Mouse (Mus musculus) adrenal gland, postnatal 10 days (tissue): ENCODE measurements at regions not wholly inside any gene's neighbourhood (a gene's known extent, or its start where the extent isn't known, plus 50 kb on each side); places are given as distances from the start of the nearest gene placed in this dataset.
A peak's percentile ranks its signal among the peaks of the same experiment; 100 is the strongest.

Source experiments
- DNase-seq: peaks from one replicate; pipeline ENCODE4 v3.0.0; 2021; ENCODE audit warnings: mixed read lengths

GRCm38 (mm10) chr4:124241600-124241999, 323.8 kb upstream of the 4930535I16Rik start:
- no peak for DNase-seq

DNA sequence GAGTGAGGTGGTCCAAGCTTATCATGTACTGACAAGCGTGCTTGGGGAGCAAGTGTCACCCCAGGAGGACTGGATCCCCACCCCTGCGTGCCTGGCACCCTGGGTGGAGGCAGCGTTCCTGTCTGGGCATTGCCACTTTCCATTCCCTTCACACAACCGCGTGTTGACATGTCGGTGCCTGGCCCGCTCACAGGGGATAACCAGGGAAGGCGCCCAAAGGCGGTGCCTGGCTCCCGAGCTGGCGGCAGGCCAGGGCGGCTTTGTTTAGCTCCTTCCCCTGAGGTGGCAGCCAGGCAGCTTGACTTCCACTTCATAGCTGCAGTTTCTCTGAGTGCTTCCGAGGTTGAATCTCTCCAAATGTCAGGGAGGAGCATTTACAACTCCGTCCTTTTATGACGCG, 318.7 kb upstream of the 4930535I16Rik start:
- peak; percentile 78 for DNase-seq

DNA sequence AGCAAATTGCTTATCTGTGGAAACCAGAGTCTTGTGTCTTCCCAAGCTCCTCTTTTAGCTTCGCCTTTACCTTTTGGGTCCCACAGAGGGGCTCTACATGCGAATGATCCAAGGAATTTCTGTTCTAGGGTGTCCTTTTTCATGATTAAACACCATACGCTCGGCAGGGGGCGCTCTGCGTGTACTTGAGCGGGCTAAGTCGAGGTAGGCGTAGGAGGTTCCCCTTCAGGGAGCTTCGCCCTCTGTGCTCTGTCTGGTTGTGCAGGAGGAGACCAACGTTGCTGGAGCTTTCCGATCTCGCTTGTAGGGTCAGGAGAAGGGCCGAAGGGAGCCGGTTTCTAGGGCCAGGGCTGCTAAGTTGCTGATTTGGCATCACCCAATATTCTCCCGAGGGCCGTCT, 310.7 kb upstream of the 4930535I16Rik start:
- DNase-seq, result peak; percentile 79

DNA sequence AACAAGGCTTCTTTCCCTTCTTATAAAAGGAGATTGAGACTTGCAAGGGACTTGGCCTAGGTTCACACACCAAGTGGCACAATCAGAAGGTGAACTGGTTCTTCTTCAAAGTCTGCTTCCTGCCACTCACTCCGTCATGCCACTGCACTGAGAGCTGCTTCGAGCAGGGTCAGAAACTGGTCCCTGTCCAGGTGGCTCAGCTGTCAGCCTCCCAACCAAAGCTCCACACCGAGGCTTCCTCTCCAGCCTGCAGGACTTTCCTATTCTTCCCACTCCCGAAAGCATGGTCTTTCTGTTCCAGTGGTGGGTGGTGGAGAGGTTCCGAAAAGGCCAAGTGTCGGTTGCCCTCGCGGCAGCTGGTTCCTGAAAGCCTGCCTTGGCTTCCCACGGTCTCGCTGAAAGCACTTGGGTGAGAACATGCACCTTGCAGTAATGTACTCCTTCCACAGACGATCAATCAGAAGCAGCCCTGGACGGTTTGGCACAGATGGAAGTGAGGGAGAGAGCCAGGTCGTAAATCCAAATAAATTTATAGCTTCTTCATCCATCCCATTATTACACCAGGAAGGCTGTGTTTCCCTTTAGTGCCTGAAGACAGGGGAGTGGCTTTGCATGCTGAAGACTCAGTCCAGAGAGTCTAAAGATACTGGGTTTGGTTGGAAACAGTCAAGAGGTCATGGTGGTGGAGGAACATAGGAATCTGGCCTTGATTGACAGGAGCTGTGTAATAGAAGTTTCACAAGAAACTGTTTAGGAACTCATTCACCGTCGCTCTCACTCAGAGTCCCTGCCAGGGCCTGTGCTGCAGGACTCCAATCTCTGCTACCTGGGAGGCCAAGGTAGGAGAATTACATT, 306.1 kb upstream of the 4930535I16Rik start:
- DNase-seq, result no peak

DNA sequence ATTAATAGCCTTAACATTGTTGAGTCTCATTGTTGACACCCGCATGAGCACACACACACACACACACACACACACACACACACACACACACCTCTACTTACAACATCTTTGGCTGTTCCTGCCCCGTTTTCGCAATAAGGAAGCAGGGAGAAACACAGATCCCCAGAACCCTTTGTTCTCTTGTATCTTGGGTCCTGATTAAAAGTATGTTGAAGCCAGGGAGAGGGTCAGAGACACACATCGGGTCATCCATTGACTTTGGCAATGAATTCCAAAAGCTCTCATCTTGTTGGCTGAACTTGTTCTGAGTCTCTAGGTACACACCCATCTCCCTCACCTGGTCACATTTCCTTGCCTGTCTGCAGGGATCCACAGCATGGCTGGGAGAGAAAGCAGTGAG, 303.9 kb upstream of the 4930535I16Rik start:
- no peak for DNase-seq

- DNase-seq, result peak; percentile 82
These were observed 299.4 kb upstream of the 4930535I16Rik start for GRCm38 (mm10) chr4:124217206-124217605.

DNA sequence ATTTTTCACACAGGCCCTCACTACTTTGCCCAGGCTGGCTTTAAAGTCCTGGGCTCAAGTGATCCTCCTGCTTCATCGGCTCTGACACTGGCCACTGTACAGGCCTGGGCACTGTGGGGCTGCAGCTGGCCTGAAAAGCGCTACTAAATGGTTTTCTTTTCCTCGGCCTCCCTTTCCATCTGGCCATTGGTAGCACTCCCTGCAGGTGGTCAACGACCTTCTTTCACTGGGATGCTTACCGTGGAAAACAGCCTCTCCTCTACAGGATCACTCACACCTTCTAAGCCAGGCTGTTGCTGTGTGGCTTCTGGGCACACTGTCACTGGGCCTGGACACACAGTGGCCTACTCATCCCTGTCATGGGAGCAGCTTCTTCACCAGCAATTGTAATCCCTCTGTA, 298.5 kb upstream of the 4930535I16Rik start:
- DNase-seq, result no peak

DNA sequence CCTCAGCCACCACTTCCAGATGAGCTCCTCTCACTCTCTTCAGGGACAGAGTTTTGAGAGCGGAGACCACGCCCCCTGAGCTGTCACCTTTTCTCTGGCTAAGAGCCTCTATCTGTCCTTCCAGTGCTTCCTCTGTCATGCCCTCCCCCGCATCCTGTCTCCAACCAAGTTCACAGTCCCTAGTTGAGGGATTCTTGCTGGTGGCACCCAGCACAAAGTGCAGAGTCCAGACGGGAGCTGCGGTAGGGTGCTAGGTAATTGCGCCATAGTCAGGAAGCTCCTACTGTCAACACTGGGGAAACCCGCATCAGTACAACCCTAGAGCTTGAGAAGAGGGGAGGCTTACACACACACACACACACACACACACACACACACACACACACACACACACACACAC, 297.3 kb upstream of the 4930535I16Rik start:
- no peak for DNase-seq

DNA sequence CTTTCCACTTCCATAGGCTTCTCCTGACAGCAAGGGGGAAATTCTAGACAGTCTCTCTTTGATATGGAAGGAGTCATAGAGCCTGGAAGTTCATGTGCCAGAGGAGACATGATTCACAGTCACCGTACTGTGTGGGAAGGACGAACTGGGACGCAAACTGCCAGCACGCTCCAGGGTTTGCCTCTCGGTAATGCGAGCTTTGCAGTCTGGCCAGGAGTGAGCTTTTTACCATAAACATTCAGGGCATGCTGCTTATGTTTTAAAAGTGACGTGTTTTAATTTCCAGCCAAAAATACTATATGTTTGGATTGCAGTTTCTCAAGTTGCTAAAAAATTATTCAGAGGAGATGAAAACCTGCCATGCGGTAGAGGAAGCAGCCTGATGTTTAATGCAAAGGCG, 292.3 kb upstream of the 4930535I16Rik start:
- no peak for DNase-seq

DNA sequence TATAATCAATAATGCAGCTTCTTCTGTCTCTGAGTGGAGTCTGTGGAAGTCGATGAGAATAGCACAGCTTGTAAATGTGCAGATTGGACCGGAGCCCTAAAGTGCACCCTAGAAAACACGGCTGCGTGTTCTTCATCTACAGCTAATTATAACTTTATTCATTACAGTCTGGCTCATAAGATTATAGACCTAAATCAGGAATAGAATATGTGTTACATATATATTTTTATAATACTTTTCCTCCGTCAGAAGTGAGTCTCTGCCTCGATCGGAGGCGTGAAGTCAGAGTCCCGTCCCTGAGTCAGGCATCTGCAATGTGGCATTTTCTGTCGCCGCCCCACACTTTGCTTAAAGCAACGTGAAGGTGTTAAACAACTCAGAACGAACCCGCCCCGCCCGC, 288.7 kb upstream of the 4930535I16Rik start:
- DNase-seq, result no peak

DNA sequence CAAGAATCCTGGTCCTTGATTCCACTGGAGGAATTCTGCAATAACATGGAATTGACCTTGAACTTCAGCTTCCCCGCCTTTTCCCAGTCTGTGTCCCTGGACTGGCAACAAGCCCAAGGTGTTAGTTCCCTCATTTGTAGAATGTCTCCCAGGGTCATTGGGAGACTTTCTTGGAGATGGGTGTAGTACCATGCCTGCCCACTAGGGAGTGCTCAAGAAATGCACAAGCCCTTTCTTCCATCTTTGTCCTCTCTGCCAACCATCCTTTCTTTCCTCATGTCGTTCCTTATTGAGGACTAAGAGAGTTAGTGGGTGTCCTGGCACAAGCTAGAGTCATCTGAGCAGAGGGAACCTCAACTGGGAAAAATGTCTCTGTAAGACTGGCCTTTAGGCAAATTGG, 285.9 kb upstream of the 4930535I16Rik start:
- DNase-seq, result no peak

GRCm38 (mm10) chr4:124199884-124200844, 282.3 kb upstream of the 4930535I16Rik start:
- DNase-seq, result no peak

- no peak for DNase-seq
These were observed 281.0 kb upstream of the 4930535I16Rik start for GRCm38 (mm10) chr4:124198832-124199231.

GRCm38 (mm10) chr4:124196711-124197110, 278.9 kb upstream of the 4930535I16Rik start:
- DNase-seq, result no peak

GRCm38 (mm10) chr4:124193059-124193721, 275.4 kb upstream of the 4930535I16Rik start:
- no peak for DNase-seq

GRCm38 (mm10) chr4:124190775-124191174, 273.0 kb upstream of the 4930535I16Rik start:
- no peak for DNase-seq

DNA sequence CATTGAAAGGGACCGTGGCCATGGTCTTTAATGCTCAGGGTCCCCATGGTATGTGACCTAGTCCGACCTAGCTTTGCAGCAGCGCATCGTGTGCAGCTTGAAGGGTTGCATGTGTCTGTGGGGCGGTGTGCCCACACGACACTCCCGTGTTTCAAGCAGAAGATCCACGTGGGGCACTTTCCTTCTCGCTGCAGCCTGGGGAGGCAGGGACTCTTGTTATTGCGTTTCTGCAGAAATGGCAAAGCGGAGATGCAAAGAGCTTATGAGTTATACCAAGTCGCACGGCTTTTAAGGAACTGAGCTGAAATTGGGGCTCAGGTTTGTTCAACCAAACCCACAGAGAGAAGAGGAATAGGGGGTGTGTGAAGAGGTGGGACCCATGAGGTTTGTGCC, 272.2 kb upstream of the 4930535I16Rik start:
- DNase-seq, result no peak

GRCm38 (mm10) chr4:124189352-124189992, 271.6 kb upstream of the 4930535I16Rik start:
- DNase-seq, result peak; percentile 44

- DNase-seq, result peak; percentile 5
These were observed 269.3 kb upstream of the 4930535I16Rik start for GRCm38 (mm10) chr4:124187108-124187507.

- no peak for DNase-seq
These were observed 263.5 kb upstream of the 4930535I16Rik start for GRCm38 (mm10) chr4:124181335-124181734.

DNA sequence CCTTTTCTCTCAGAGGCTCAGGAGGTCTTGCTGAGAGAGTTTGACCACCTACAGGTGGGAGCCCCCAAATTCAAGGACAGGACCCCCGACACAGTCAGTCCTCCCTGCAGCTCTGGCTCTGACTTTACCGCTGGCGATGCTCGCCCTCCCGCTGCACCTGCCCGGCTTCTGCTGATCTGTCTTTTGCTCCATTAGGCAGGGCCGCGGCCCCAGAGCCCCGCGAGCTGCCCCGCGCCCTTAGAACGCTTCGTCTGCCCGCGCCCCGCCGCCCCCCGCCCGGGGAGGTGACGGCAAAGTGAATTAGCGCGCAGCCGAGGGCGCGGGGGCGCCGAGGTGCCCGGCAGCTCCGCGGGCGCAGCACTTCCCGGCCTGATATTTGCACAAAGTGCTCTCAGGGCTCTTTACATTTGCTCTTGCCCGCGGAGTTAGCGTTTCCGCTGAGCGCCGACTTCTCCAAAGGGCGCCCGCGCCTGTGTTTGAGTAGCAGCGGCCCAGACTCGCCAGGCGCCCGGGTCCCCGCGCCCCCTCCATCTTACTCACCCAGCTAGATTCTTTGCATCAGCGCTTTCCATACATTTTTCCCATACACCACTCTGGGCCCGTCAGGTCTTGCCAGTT, 260.7 kb upstream of the 4930535I16Rik start:
- no peak for DNase-seq

- DNase-seq, result no peak
These were observed 257.7 kb upstream of the 4930535I16Rik start for GRCm38 (mm10) chr4:124175531-124175930.
